Mouse (Mus musculus) liver, embryonic 14.5 days (tissue): ENCODE results near the gene Efemp2.

Experiments
- CTCF ChIP-seq: IDR thresholded peaks from 2 replicates; pipeline ENCODE4 v1.5.1; 2016; ENCODE audit warnings: antibody characterized with exemption, low read depth, control low read depth
- EP300 ChIP-seq: IDR thresholded peaks from 2 replicates; pipeline ENCODE4 v1.6.1; 2016; ENCODE audit warnings: antibody characterized with exemption, low read depth

DNA sequence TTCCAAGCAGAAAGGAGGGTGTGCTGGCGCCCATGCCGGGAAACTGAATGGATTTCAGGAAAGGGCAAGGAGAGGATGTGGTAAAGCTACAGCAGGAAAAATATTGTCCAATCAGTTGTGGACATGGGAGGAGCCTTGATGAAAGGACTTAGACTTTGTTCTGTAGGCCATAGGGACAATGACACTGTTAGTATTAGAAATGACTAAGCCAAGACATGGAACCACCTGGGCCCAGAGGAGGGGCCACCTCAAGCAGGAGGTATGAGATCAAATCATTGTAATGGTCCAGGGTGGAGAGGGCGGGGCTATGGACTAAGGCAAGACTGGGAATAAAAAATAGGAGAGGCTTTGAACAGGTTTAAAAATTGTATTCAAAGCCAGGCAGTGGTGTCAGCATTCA lies 45.0 kb downstream of the Efemp2 start:
- TF ChIP-seq CTCF (no peak), EP300 (no peak)
